Mouse (Mus musculus): ENCODE data around the gene Myrfl.
A peak's percentile ranks its signal among the peaks of the same experiment; 100 is the strongest.

Gene Myrfl

DNA sequence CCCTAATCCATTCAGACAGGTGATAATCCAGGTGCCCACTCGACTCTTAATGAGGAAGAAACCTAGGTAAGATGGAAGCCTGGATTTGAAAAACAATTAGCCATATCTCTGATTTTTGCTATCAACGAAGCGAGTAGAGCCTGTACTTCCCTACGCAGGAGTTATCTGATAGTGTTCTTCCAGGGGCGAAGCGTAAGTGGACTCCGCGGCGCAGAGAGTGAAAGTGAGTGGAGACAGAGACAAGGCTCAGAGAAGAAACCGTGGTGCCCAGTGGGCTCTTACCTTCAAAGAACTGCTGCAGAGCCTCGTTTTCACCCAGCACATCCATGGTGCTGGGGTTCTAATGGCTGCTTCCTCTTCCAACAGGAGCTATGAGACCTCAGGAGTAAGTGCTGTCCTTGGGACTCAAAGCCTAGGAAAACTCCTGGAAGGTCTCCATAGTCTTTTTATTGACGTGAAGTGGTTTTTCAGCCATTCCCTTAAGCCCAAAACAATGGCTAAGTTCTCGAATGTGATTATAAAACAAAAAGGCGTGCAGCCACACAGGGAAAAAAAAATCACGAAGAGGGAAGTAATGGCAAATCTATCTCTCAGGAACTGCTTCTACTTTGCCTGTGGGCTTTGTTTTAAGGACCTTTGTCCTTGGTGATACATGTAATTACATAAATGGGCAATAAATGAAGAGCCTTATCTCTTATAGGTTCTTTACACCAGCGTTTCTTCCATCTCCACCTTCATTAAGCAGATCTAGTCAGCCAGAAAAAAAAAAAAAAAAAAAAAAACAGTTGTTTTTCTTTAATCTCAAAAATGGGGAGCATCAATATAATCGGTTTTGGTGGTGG is at the start of gene Myrfl:
Myrfl (minus strand) TSS at position 584 of the 842 bp plus-strand sequence.
- no peak for DNase-seq (ENCODE audit: low read depth in 2 of 2, low spot score in 2 of 2)

DNA sequence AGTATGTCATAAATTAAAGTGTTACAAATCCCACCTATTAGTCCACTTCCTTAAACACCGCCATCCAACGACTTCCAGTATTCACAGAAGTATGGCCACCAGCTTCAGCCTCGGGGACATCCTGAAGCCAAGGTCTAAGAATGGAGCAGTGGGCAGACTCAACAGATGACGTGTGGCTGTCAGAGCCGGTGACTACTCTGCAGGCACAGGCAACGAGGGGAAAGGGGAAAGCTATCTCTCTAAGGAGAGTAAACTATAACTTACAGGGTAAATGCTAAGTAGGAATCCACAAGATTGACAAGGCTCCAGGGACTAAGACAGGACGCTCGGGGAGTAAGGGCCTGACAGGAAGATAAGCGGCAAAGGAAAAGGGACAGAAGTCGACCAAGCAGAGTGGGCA is 48.2 kb upstream of the Myrfl start:
- DNase-seq (ENCODE audit: low read depth in 2 of 2, low spot score in 2 of 2), result no peak

DNA sequence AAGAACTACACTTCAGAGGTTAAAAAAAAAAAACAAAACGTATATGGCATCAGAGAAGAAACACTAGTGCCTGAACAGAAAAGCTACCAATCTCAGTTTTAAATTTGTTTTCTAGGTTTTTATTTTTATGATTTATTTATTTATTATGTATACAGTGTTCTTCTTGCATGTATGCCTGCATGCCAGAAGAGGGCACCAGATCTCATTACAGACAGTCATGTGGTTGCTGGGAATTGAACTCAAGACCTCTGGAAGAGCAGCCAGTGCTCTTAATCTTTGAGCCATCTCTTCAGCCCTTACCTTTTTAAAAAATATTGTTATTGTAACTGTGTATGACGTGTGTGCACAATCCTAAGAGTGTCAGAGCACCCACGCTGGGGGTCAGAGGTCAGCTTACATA is 47.4 kb upstream of the Myrfl start:
- no peak for DNase-seq (ENCODE audit: low read depth in 2 of 2, low spot score in 2 of 2)

DNA sequence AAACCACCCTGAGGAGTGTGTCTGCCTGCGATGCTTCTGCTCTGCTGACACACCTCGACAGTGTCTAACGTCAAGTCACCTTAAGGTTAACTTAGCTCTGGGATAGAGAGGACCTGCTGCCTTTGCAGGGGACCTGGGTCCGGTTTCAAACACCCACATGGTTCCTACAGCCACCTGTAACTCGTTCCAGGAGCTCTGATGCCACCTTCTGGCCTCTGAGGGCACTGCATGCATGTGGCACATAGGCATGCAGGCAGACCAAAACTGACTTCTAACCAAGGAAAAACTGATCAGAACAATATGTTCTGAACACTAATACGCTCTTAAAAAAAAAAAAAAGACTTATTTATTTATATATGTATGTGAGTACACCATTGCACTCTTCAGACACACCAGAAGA is 46.3 kb upstream of the Myrfl start:
- peak in 1 of 2 experiments; percentile 56 for DNase-seq (ENCODE audit: low read depth in 2 of 2, low spot score in 2 of 2)

DNA sequence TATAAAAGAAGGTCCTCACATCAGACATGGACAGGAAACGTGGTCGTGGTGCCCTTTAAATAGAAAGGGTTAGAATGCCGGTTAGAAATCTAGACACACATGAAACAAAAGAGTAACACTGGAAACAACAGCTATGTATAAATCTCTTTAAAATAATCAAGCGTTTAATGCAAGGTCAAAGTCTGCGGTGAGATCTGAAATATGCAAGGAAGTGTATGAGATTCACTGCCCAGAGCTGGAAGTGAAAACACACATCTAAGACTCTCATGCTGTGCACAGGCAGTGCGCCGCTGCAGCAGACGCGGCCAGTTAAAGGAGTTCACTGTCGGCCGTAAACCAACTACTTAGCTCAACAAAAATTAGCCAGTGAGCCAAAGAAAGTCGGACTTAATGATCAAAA is 38.3 kb upstream of the Myrfl start:
- DNase-seq (ENCODE audit: low read depth in 2 of 2, low spot score in 2 of 2), result no peak

DNA sequence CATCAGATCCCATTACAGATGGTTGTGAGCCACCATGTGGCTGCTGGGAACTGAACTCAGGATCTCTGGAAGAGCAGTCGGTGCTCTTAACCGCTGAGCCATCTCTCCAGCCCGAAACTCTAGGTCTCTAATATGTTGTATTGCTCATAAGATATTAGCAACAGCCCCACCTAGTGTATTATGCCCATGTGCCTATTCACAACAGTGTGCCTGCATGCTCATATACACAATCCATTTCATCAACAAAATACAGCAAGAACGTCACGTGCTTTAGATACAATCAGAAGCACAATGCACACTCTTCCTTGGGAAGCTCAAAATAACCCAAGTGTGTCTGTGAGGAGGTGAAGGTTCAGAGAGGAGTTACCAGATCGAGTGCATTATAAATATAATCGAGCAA is 37.1 kb upstream of the Myrfl start:
- DNase-seq (ENCODE audit: low read depth in 2 of 2, low spot score in 2 of 2), result no peak

DNA sequence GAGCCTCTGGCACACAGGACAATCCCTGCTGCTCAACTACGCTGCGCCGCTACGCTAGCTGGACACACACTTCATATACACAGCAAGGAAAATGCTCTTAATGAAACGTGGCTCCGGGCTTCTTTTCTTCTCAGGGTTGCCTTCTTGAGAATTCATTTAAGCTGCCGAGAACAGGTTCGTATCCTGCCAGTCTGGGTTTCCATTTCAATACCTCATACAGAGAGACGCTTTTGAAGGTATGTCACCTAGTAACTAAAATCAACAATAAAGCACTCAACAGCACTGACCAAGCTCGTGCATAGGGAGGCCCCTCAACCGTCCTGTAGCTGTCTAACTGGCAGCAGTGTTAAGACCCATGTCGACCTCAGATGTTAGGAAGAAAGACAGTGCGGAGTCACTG is 35.7 kb upstream of the Myrfl start:
- DNase-seq (ENCODE audit: low read depth in 2 of 2, low spot score in 2 of 2), result no peak

DNA sequence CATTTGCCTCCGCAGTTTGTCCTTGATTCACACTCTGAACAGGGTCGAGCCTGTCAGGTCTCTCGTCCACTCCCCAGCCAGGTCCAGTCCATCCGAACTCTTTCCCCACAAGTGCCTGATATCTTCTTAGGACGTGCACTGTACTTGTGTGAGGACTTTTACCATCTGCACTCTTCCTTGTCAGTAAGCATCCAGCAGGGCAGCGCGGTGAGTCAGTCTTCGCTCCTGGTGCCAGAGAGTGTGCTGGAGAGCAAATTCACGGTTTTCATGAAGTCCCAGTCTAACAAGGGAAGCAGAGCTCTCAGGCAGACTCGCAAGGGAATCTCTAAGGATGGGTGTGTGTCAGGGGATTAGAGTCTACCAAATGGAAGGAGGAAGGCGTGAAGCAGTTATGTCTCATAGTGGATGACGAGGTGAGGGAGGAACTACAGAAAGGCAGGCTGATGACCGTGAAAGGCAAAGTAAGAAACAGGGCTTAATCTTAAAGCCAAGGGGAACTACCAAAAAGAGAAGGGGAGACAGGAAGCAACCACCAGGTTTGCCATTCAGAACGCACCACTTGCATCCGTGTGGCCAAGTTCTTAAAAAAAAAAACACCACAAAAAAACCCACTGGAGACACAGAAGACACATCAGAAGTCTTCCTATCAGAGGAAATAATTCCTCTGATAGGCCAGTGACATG is 34.9 kb upstream of the Myrfl start:
- no peak for DNase-seq (ENCODE audit: low read depth in 2 of 2, low spot score in 2 of 2)

DNA sequence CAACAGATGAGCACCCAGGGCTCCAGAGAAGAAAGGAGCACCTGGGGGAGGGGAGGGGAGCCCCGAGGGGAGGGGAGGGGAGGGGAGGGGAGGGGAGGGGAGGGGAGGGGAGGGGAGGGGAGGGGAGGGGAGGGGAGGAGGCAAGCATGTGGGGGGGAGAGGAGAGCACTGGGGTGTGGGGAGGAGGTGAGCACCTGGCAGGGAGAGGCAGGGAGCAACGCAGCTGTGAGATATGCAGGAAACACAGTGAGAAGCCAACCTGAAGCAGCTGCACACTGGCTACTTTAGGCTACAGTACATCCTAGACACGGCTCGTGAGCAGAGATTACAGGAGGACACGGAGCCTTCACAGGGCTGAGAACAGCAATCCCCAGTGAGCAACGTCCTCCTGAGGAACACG is 34.2 kb upstream of the Myrfl start:
- no peak for DNase-seq (ENCODE audit: low read depth in 2 of 2, low spot score in 2 of 2)

DNA sequence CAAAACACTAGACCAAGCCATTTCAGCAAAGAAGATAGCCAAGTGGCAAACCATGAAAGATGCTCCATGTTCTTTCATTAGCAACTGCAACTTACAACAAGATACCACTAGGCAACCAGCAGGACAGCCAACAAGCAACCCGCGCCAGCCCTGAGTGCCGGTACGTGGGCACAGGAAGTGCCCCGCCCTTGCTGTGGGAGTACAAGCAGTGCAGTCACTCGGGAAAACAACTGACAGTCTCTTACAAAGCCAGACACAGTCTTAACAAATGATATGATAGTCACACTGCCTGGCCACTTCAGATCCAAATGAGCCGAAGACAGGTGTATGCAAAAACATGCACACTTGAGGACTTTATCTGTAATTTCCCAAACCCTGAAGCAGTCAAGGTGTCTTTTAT is 33.8 kb upstream of the Myrfl start:
- DNase-seq (ENCODE audit: low read depth in 2 of 2, low spot score in 2 of 2), result peak; percentile 48 to 55

DNA sequence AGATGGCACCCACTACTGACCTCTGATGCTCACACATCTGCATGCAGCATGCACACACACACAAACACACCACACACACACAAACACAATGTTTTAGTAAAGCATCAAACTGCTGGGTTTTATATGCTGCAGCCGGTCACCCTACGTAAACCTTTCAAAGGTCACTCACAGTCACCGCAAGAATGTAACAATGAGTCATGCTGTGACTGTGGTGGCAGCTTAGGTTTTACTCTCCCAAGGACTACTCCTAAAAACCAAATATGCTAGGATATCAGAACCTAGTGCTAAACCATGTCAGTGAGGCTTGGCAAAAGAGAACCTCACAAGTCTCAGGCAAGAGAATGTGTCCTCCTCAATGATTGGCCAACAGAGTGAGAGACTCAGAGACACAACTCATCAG is 32.1 kb upstream of the Myrfl start:
- DNase-seq (ENCODE audit: low read depth in 2 of 2, low spot score in 2 of 2), result no peak

DNA sequence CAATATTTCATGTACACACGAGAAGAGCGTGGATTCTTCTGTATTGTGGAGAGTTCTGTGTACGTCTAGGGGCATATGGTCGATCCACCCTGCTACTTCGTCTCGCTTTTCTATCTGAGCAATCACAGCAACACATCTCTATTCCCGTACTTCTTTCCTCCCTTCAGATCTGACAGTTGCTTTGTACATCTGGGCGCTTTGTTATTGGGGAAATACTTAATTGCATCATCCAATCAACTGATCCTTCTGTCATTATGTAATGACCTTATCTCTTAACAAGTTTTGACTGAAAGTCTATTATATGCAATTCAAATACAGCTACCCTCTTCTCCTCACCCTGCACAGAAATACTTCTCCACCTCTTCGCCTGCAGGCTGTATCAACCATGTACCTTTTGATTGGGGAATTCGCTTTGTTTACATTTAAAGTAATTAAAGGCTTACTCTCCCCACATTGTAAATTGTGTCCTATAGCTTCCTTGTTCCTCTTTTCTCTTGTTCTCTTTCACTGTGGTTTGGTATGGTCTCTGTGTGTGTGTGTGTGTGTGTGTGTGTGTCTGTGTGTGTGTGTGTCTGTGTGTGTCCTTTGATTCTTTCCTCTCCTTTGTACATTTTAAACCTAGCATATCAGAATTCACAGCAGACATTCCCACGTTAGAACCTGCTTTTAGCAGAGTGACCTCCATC is 29.9 kb upstream of the Myrfl start:
- DNase-seq (ENCODE audit: low read depth in 2 of 2, low spot score in 2 of 2), result no peak

DNA sequence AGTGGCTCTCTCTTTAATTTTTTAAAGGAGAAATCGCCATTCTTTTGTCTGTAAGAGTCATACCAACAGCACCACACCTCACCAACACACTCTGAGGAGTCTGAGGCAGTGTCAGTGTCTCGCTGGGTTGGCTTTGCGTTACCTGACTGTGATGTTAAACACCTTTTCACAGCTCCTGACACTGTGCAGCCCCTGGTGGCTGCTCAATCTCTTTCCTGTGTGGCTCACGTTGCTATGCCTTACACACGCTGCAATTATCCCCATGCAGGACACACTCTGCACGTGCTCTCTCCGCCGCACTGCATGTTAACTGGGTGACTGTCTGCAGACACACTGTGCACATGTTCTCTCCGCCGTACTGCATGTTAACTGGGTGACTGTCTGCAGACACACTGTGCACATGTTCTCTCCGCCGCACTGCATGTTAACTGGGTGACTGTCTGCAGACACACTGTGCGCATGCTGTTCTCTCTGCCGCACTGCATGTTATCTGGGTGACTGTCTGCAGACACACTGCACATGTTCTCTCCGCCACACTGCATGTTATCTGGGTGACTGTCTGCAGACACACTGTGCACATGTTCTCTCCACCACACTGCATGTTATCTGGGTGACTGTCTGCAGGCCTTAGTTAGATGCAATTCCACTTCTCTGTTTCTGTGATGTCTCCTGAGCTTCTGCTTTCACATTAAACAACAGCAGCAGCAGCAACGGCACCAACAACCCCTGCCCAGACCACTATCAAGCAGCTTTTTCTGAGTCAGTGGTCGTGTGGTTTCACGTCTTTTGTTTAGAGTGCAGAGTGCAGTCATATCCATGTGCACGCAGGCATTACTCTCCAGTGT is 27.2 kb upstream of the Myrfl start:
- DNase-seq (ENCODE audit: low read depth in 2 of 2, low spot score in 2 of 2), result no peak

DNA sequence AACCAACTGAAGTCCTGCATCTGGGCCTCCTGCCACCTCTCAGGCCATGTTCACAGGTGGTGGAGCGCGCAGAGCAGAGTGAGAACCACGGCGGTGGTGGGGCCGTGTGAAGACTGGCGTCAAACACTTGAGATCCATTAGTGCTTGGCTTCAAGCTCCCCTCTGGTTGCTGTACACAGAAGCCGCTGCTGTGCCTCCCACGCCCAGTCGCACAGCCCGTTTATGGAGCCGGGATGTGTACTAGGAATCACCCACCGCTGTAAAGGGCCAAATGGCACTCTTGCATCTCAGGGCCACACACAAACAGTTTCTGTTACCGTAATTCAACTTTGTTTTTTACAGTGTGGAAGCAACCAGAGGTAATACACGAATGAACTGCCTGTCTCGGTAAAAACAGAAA is 25.4 kb upstream of the Myrfl start:
- no peak for DNase-seq (ENCODE audit: low read depth in 2 of 2, low spot score in 2 of 2)

DNA sequence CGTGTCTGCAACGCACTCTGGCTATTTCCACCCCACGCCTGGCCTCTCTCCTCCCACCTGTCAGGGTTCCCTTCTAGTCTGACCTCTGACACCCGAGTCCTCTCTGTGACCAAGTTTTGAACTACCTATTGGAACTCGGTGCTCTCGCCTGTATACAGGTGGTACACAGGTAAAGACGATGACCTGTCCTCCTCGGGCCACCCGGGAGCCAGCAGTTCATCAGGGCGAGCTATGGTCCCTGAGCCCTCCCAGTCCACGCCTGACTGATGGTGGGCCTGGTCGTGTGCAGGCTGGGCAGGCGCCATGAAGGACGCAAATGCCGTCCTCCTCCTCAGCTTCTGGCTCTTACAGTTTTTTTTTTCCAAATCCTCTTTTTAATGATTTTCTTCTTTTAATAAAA is 24.7 kb upstream of the Myrfl start:
- DNase-seq (ENCODE audit: low read depth in 2 of 2, low spot score in 2 of 2), result no peak

DNA sequence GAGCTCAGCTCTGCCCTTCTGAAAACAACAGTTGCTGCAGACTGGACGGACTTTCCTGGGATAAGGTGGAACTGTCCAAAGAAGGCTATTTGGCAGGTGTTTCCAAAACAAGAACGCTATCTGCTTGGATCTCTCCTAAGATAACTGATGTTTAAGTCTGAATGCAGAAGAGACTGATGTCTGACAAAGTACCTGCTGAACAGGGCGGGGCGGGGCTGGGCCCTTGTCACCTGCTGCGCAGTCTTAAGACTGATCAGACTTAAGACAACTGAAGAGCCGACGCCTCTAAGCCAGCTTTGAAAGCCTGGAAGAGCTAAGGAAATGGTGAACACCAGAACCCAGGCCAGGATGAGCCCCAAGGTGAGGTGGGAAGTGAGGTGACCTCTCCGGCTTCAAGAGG is 23.9 kb upstream of the Myrfl start:
- no peak for DNase-seq (ENCODE audit: low read depth in 2 of 2, low spot score in 2 of 2)

DNA sequence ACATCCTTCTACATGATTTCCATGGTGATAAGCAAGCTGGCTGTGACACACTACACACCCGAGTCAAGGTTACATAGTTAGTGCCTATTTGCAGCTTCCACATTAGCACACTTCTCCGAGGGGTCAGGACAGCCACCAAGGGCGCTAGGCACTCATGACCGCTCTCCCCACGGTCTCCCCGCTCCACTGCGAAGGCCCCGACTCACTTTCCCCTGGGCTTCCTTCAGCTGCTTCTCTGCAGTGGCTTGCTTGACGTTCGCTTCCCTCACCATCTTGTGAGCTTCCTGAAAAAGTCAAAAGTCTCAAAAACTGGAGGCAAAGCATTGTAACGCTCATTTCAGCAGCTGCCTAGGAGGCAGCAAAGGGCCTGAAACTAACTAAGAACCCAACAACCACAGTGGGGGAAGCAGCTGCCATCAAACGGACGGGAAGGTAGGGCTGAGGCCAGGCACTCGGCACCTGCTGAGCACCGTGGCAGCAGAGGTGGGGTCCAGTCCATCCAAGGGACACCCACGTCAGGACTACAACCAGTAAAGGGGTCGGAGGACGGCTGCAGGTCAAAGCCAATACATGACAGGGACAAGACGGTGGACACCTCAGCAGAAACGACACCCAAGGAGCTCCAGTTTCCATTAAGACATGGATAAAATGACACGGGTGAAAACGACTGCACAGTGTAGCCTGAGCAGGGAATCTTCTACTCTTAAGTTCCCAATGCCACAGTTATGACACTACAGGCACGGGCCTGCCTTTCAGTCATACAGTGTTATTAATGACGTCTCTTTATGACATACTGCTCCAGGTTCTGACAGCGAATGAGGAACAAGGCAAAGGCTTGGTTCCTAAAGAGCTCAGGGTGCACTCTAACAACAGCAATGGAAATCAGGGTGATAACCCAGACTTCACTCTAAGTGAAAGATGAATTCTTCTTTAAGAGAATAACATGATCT is 22.9 kb upstream of the Myrfl start:
- DNase-seq (ENCODE audit: low read depth in 2 of 2, low spot score in 2 of 2), result no peak

DNA sequence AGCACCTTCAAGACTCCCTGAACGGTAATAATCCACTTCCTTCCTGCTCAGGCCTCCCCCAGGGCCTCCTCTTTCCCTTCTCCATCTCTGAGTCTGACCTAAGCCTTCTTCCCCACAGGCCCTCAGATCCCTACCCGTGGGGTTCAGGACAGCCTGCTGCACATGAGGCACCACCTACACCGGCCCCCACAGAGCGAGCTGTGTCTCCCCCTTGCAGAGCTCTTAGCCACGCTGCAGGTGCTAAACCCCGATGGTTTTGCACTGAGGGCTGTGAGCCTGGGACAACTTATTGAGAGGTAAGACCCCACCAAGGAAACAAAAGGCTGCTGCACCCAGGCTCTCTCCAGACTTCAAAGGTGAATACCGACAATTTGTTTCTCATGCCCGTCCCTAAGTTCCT is 19.9 kb upstream of the Myrfl start:
- DNase-seq (ENCODE audit: low read depth in 2 of 2, low spot score in 2 of 2), result no peak

DNA sequence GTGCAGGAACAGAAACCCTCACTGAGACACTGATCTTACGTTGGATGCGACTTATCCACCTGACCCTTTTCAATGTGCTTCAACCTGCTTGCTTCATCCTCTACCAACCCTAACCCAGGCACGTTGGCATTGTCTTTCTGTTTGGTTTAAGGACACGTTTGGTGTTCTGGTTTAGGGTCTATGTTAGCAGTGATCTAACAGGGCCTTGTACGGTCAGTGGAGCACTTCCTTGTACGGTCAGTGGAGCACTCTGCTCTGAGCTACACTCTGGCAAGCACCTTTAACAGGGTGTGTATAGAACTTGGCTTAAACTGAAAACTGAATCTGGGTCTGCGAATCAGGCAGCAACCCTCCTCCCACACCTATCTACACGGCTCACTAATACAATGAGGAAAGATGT is 18.6 kb upstream of the Myrfl start:
- no peak for DNase-seq (ENCODE audit: low read depth in 2 of 2, low spot score in 2 of 2)

DNA sequence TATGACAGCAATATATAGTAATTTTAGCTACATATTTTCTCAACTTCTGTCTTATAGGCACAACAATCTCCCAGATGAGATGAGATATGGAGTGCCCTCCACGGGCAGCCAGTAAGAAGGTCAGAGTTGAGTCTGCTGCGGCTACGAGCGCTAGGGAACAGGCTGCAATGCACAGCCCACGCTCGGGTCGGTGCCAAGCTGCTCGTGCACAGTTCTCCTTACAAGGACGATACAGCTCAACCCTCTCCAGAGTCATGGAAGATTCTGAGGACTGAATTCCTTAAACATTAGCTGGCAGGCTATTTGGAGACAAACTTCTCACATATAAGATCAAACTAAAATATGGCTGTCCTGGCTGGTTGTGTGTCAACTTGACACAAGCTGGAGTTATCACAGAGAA is 17.9 kb upstream of the Myrfl start:
- no peak for DNase-seq (ENCODE audit: low read depth in 2 of 2, low spot score in 2 of 2)

Measured in CD8-positive naive resting alpha-beta T cell, adult 2 months (primary cell).